Mouse (Mus musculus) 3T3-L1 (cell line): ENCODE results near the gene Polr1e.
"Not testable (repeated sequence)": the region's sequence is repeated elsewhere in the genome, so short reads cannot be mapped to it uniquely, and the experiment has no call there.

Experiments
- DNase-seq: peaks from one replicate; pipeline ENCODE4 v3.0.0-alpha.2; 2015; ENCODE audit warnings: low read depth, low spot score

Polr1e gene

GRCm38 (mm10) chr4:45018452-45018980 lies at the start of gene Polr1e:
Gene Polr1e, plus strand, starts transcription at chr4:45018583.
- peak; percentile 97 for DNase-seq

GRCm38 (mm10) chr4:44970056-44970455 lies 48.3 kb upstream of the Polr1e start:
- no peak for DNase-seq

GRCm38 (mm10) chr4:44970612-44971110 lies 47.7 kb upstream of the Polr1e start:
- DNase-seq: peak; percentile 79

- DNase-seq: peak; percentile 89
Observed at GRCm38 (mm10) chr4:44973450-44973849, 44.9 kb upstream of the Polr1e start.

- no peak for DNase-seq
Observed at GRCm38 (mm10) chr4:44973871-44974270, 44.5 kb upstream of the Polr1e start.

- DNase-seq: no peak
Observed at GRCm38 (mm10) chr4:44974331-44974730, 44.1 kb upstream of the Polr1e start.

GRCm38 (mm10) chr4:44976026-44976615 lies 42.3 kb upstream of the Polr1e start:
- no peak for DNase-seq

GRCm38 (mm10) chr4:44976921-44977710 lies 41.3 kb upstream of the Polr1e start:
- DNase-seq: no peak

GRCm38 (mm10) chr4:44978175-44978574 lies 40.2 kb upstream of the Polr1e start:
- no peak for DNase-seq

GRCm38 (mm10) chr4:44979794-44980338 lies 38.5 kb upstream of the Polr1e start:
- DNase-seq: no peak

- peak; percentile 86 for DNase-seq
Observed at GRCm38 (mm10) chr4:44981280-44981973, 37.0 kb upstream of the Polr1e start, which contains the start of gene Grhpr. Gene Grhpr, plus strand, starts transcription at chr4:44981395.

- no peak for DNase-seq
Observed at GRCm38 (mm10) chr4:44981974-44982287, 36.5 kb upstream of the Polr1e start.

GRCm38 (mm10) chr4:44982440-44983130 lies 35.8 kb upstream of the Polr1e start:
- no peak for DNase-seq

- DNase-seq: no peak
Observed at GRCm38 (mm10) chr4:44983131-44983740, 35.1 kb upstream of the Polr1e start.

- DNase-seq: no peak
Observed at GRCm38 (mm10) chr4:44990560-44990959, 27.8 kb upstream of the Polr1e start.

GRCm38 (mm10) chr4:44992330-44992729 lies 26.1 kb upstream of the Polr1e start:
- DNase-seq: not testable (repeated sequence)

GRCm38 (mm10) chr4:44993179-44993578 lies 25.2 kb upstream of the Polr1e start:
- DNase-seq: not testable (repeated sequence)

GRCm38 (mm10) chr4:44993847-44994246 lies 24.5 kb upstream of the Polr1e start:
- DNase-seq: no peak

- no peak for DNase-seq
Observed at GRCm38 (mm10) chr4:44994776-44995175, 23.6 kb upstream of the Polr1e start.

- DNase-seq: no peak
Observed at GRCm38 (mm10) chr4:44998071-44998470, 20.3 kb upstream of the Polr1e start.

- DNase-seq: no peak
Observed at GRCm38 (mm10) chr4:45000001-45000400, 18.4 kb upstream of the Polr1e start.
